9 mouse cellular contexts compared by ENCODE assay signal in the genomic region with DNA sequence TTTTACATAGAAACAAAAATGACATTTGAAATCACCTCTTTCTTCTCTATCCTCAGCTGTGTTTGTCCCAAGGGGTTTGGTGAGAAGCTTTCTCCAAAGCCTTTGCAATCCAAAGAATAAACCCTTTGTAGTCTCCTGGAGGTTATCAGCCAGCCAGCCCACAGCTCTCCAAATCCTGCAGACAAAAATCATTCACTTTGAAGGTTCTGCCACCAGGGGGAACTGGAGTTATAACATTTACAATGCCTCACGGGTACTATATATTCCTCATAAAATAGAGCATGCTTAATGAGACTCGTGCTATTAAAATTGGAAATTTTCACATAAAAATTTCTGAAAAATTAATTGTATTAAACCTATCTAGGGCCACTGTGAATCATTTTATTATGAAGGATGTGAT.
DNase-seq lines count a peak whose midpoint lies in the region; ATAC-seq lines count a peak whose summit lies in the region.
"Had no signal": no experiment of that assay in that cellular context is flagged by ENCODE, and none has a peak within 500 bp of the region (broad histone marks: within the 10 kb centered on the region; RNA-seq: fewer than 3 reads in every experiment).

No protein-coding gene starts in this region.

- no peak overlapping the region for H3K4me3 ChIP-seq in midbrain, embryonic 11.5 days (ENCODE audit: low read depth, low read length)
- H3K4me3 ChIP-seq in midbrain, embryonic 10.5 days, result no peak overlapping the region
- H3K4me3 ChIP-seq in forebrain, embryonic 13.5 days, result no peak overlapping the region
- H3K4me3 ChIP-seq in liver, embryonic 11.5 days (ENCODE audit: low read depth, low read length), result no peak overlapping the region
- H3K4me3 ChIP-seq: liver, embryonic 13.5 days had no signal

- H3K27ac ChIP-seq in midbrain, embryonic 11.5 days (ENCODE audit: low read depth, low read length), result no peak overlapping the region
- H3K27ac ChIP-seq in midbrain, embryonic 10.5 days (replicated peaks), result no peak overlapping the region
- H3K27ac ChIP-seq in forebrain, embryonic 13.5 days, result no peak overlapping the region
- H3K27ac ChIP-seq in liver, embryonic 11.5 days (ENCODE audit: low read depth, low read length), result no peak overlapping the region
- H3K27ac ChIP-seq: liver, embryonic 13.5 days had no signal

- 38% methylated on average over 2 of the region's 2 CpGs for WGBS in midbrain, embryonic 11.5 days
- WGBS in midbrain, embryonic 10.5 days, result 47% methylated on average over 2 of the region's 2 CpGs
- 37% methylated on average over 2 of the region's 2 CpGs for WGBS in forebrain, embryonic 13.5 days
- WGBS in liver, embryonic 11.5 days, result 40% methylated on average over 2 of the region's 2 CpGs

- no peaks in the 10 kb centered on the region for H3K4me1 ChIP-seq in midbrain, embryonic 11.5 days (ENCODE audit: control insufficient read depth, insufficient read depth, low read length)
- no peaks in the 10 kb centered on the region for H3K4me1 ChIP-seq in midbrain, embryonic 10.5 days
- H3K4me1 ChIP-seq in forebrain, embryonic 13.5 days, result no peaks in the 10 kb centered on the region
- H3K4me1 ChIP-seq in liver, embryonic 11.5 days (replicated peaks; ENCODE audit: control insufficient read depth, insufficient read depth, low read length), result no peaks in the 10 kb centered on the region
- H3K4me1 ChIP-seq: liver, embryonic 13.5 days had no signal

- no peaks in the 10 kb centered on the region for H3K27me3 ChIP-seq in midbrain, embryonic 11.5 days (ENCODE audit: control insufficient read depth, insufficient read depth, low read length)
- H3K27me3 ChIP-seq in midbrain, embryonic 10.5 days (ENCODE audit: low read depth, poor library complexity, severe bottlenecking), result no peaks in the 10 kb centered on the region
- H3K27me3 ChIP-seq in forebrain, embryonic 13.5 days, result no peaks in the 10 kb centered on the region
- no peaks in the 10 kb centered on the region for H3K27me3 ChIP-seq in liver, embryonic 11.5 days (replicated peaks; ENCODE audit: control insufficient read depth, insufficient read depth, low read length)
- H3K27me3 ChIP-seq: liver, embryonic 13.5 days had no signal

- H3K36me3 ChIP-seq in midbrain, embryonic 11.5 days (ENCODE audit: control insufficient read depth, insufficient read depth, low read length), result no peaks in the 10 kb centered on the region
- H3K36me3 ChIP-seq in midbrain, embryonic 10.5 days, result no peaks in the 10 kb centered on the region
- H3K36me3 ChIP-seq in forebrain, embryonic 13.5 days (ENCODE audit: poor library complexity, severe bottlenecking), result no peaks in the 10 kb centered on the region
- no peaks in the 10 kb centered on the region for H3K36me3 ChIP-seq in liver, embryonic 11.5 days (ENCODE audit: control insufficient read depth, insufficient read depth, low read length)
- H3K36me3 ChIP-seq: liver, embryonic 13.5 days had no signal

- H3K4me2 ChIP-seq in midbrain, embryonic 11.5 days, result no peak overlapping the region
- no peak overlapping the region for H3K4me2 ChIP-seq in forebrain, embryonic 13.5 days
- H3K4me2 ChIP-seq in liver, embryonic 11.5 days, result no peak overlapping the region
- H3K4me2 ChIP-seq: liver, embryonic 13.5 days had no signal

- ATAC-seq in midbrain, embryonic 11.5 days (ENCODE audit: low FRiP score), result peak; percentile 67; the same call in 1 of the 2 replicates
- peak; percentile 66 for ATAC-seq in forebrain, embryonic 13.5 days
- ATAC-seq in liver, embryonic 11.5 days (replicated peaks; ENCODE audit: low FRiP score), result no peak

- no peaks in the 10 kb centered on the region for H3K9me3 ChIP-seq in midbrain, embryonic 11.5 days (ENCODE audit: control insufficient read depth, low read length)
- H3K9me3 ChIP-seq in midbrain, embryonic 10.5 days (replicated peaks), result no peaks in the 10 kb centered on the region
- no peaks in the 10 kb centered on the region for H3K9me3 ChIP-seq in forebrain, embryonic 13.5 days (replicated peaks)
- no peaks in the 10 kb centered on the region for H3K9me3 ChIP-seq in liver, embryonic 11.5 days (ENCODE audit: control insufficient read depth, low read length)
- H3K9me3 ChIP-seq: liver, embryonic 13.5 days had no signal

- no peak overlapping the region for H3K9ac ChIP-seq in midbrain, embryonic 11.5 days (ENCODE audit: low read length)
- H3K9ac ChIP-seq in forebrain, embryonic 13.5 days, result no peak overlapping the region
- no peak overlapping the region for H3K9ac ChIP-seq in liver, embryonic 11.5 days (ENCODE audit: low read depth, low read length)
- H3K9ac ChIP-seq: liver, embryonic 13.5 days had no signal

- peak; percentile 85 for DNase-seq in midbrain, embryonic 11.5 days (ENCODE audit: low spot score, missing footprints)
- no peak for DNase-seq in midbrain, embryonic 10.5 days (ENCODE audit: low spot score)
- DNase-seq in brain, adult 2 months (ENCODE audit: low read depth, low spot score), result peak; percentile 83
- DNase-seq in kidney, postnatal 4 days, result peak; percentile 26 to 27
- DNase-seq in mesoderm, embryonic 11.5 days (ENCODE audit: low read depth, low spot score), result peak; percentile 26
- peak; percentile 10 for DNase-seq in testis, postnatal 14 days (ENCODE audit: low spot score)
- DNase-seq in liver, embryonic 11.5 days (ENCODE audit: low spot score), result no peak
- DNase-seq: liver, embryonic 13.5 days had no signal

Comparison
In these comparisons a context has a peak if more than half of its experiments do, and no peak if none do; other contexts are left out.
1. DNase-seq: peak in midbrain, embryonic 11.5 days (single experiment), brain, adult 2 months (single experiment), kidney, postnatal 4 days (2 of 2), mesoderm, embryonic 11.5 days (single experiment) and testis, postnatal 14 days (single experiment); none in midbrain, embryonic 10.5 days (single experiment) and liver, embryonic 11.5 days (single experiment).